Mouse (Mus musculus) bone marrow, adult 2 months (tissue): ENCODE measurements at regions not wholly inside any gene's neighbourhood (a gene's known extent, or its start where the extent isn't known, plus 50 kb on each side); places are given as distances from the start of the nearest gene placed in this dataset.

Source experiments
- CTCF ChIP-seq: fragments of 200-500 bp; IDR thresholded peaks from 2 replicates; pipeline ENCODE4 v1.5.1; 2011; ENCODE audit warnings: low read length, control low read depth; ENCODE audit not compliant: control insufficient read depth, insufficient read depth
- POLR2A ChIP-seq: fragments of 200-500 bp; IDR thresholded peaks from 2 replicates; pipeline ENCODE4 v1.6.1; 2011; ENCODE audit warnings: low read depth, mild to moderate bottlenecking, control low read depth, low read length, borderline replicate concordance; ENCODE audit not compliant: control insufficient read depth

GRCm38 (mm10) chr16:25176870-25177269 is 109.7 kb upstream of the Tprg start:
- no peak for TF ChIP-seq CTCF
- TF ChIP-seq POLR2A = no peak
